Mouse (Mus musculus) MEL (cell line): ENCODE measurements around the gene Mmp15. TPM values are rescaled to one million over a fixed set of nuclear protein-coding genes. Genes with fewer than 3 reads are reported as not detected.

Source experiments
- DNase-seq: peaks from one replicate; pipeline ENCODE4 v3.0.0; 2011; ENCODE audit warnings: low read depth, low spot score
- H3K27ac ChIP-seq: 2 replicates; pipeline ENCODE4 v1.5.1; 2012; ENCODE audit warnings: low read depth, mild to moderate bottlenecking, control low read depth, low read length, moderate library complexity; ENCODE audit not compliant: control insufficient read depth
- H3K27me3 ChIP-seq, 2 experiments: fragments of 150-350 bp in 1 of 2; sonication (generic) in 1 of 2; 2 replicates each; pipeline ENCODE4 v1.6.1; 2012; ENCODE audit warnings: low read length in 2 of 2, mild to moderate bottlenecking in 2 of 2, improper control_type of control experiment in 1 of 2, moderate library complexity in 1 of 2; ENCODE audit not compliant: insufficient read depth in 2 of 2, control insufficient read depth in 1 of 2
- H3K36me3 ChIP-seq, 2 experiments: 2 replicates each; pipeline ENCODE4 v1.6.1; 2012 to 2014; ENCODE audit warnings: low read length in 2 of 2, improper control_type of control experiment in 1 of 2, inconsistent platforms in 1 of 2, mild to moderate bottlenecking in 1 of 2; ENCODE audit not compliant: insufficient read depth in 2 of 2, control insufficient read depth in 1 of 2
- H3K4me1 ChIP-seq, 2 experiments: fragments of 150-350 bp in 1 of 2; sonication (generic) in 1 of 2; 2 replicates each; pipeline ENCODE4 v1.6.1; 2012; ENCODE audit warnings: low read length in 2 of 2, improper control_type of control experiment in 1 of 2, mild to moderate bottlenecking in 1 of 2; ENCODE audit not compliant: insufficient read depth in 2 of 2, control insufficient read depth in 1 of 2
- H3K4me3 ChIP-seq, 2 experiments: fragments of 150-350 bp in 1 of 2; sonication (generic) in 1 of 2; 2 replicates each; pipeline ENCODE4 v1.5.1; 2012; ENCODE audit warnings: low read depth in 2 of 2, low read length in 2 of 2, mild to moderate bottlenecking in 2 of 2, moderate library complexity in 2 of 2, control low read depth in 1 of 2, improper control_type of control experiment in 1 of 2; ENCODE audit not compliant: control insufficient read depth in 1 of 2, insufficient read depth in 1 of 2
- H3K79me2 ChIP-seq: 2 replicates; pipeline ENCODE4 v1.6.1; 2012; ENCODE audit warnings: mild to moderate bottlenecking, low read length, moderate library complexity; ENCODE audit not compliant: control insufficient read depth, poor library complexity, insufficient read depth
- H3K9ac ChIP-seq: 2 replicates; pipeline ENCODE4 v1.6.1; 2012; ENCODE audit warnings: low read depth, mild to moderate bottlenecking, control low read depth, low read length, moderate library complexity; ENCODE audit not compliant: control insufficient read depth, poor library complexity, severe bottlenecking
- H3K9me3 ChIP-seq: fragments of 150-350 bp; sonication (generic); replicated peaks from 2 replicates; pipeline ENCODE4 v1.6.1; 2012; ENCODE audit warnings: mild to moderate bottlenecking, low read length, improper control_type of control experiment, moderate library complexity; ENCODE audit not compliant: insufficient read depth
- CHD1 ChIP-seq: IDR thresholded peaks from 2 replicates; pipeline ENCODE4 v1.6.1; 2012; ENCODE audit warnings: low read depth, mild to moderate bottlenecking, inconsistent platforms, low read length, improper control_type of control experiment
- CTCF ChIP-seq, 3 experiments: IDR thresholded peaks in 2 of 3; conservative IDR thresholded peaks in 1 of 3; 2 replicates each; pipeline ENCODE4 v1.5.1; 2011 to 2012; ENCODE audit warnings: low read length in 3 of 3, low read depth in 2 of 3, mild to moderate bottlenecking in 2 of 3, improper control_type of control experiment in 1 of 3, inconsistent platforms in 1 of 3, mixed read lengths in 1 of 3, moderate library complexity in 1 of 3; ENCODE audit not compliant: control insufficient read depth in 1 of 3, insufficient read depth in 1 of 3, poor library complexity in 1 of 3, severe bottlenecking in 1 of 3
- EP300 ChIP-seq, 2 experiments: IDR thresholded peaks; 2 replicates each; pipeline ENCODE4 v1.6.1; 2011; ENCODE audit warnings: improper control_type of control experiment in 2 of 2, low read length in 2 of 2, low read depth in 1 of 2, mild to moderate bottlenecking in 1 of 2
- ETS1 ChIP-seq: IDR thresholded peaks from 2 replicates; pipeline ENCODE4 v1.6.1; 2012; ENCODE audit warnings: low read depth, mild to moderate bottlenecking, inconsistent platforms, low read length, improper control_type of control experiment, moderate library complexity
- GATA1 ChIP-seq: IDR thresholded peaks from 2 replicates; pipeline ENCODE4 v1.6.1; 2011; ENCODE audit warnings: low read depth, low read length, improper control_type of control experiment
- JUND ChIP-seq: IDR thresholded peaks from 2 replicates; pipeline ENCODE4 v1.6.1; 2011; ENCODE audit warnings: low read depth, mild to moderate bottlenecking, improper control_type of control experiment, low read length
- MAX ChIP-seq: IDR thresholded peaks from 2 replicates; pipeline ENCODE4 v1.6.1; 2011; ENCODE audit warnings: low read length, improper control_type of control experiment
- MEF2A ChIP-seq: IDR thresholded peaks from 2 replicates; pipeline ENCODE4 v1.6.1; 2014; ENCODE audit warnings: low read depth, mild to moderate bottlenecking, inconsistent platforms, low read length, improper control_type of control experiment; ENCODE audit not compliant: poor library complexity, insufficient replicate concordance, severe bottlenecking; ENCODE audit errors: extremely low read depth
- MXI1 ChIP-seq: IDR thresholded peaks from 2 replicates; pipeline ENCODE4 v1.6.1; 2011; ENCODE audit warnings: mild to moderate bottlenecking, low read depth, low read length, improper control_type of control experiment
- POLR2A ChIP-seq, 2 experiments: IDR thresholded peaks; 2 replicates each; pipeline ENCODE4 v1.6.1; 2011 to 2012; ENCODE audit warnings: low read length in 2 of 2, mild to moderate bottlenecking in 2 of 2, control low read depth in 1 of 2, improper control_type of control experiment in 1 of 2, low read depth in 1 of 2, moderate library complexity in 1 of 2; ENCODE audit not compliant: control insufficient read depth in 1 of 2, insufficient read depth in 1 of 2, poor library complexity in 1 of 2
- POLR2AphosphoS5 ChIP-seq: IDR thresholded peaks from 2 replicates; pipeline ENCODE4 v1.6.1; 2012; ENCODE audit warnings: low read depth, borderline replicate concordance, mild to moderate bottlenecking, inconsistent platforms, low read length, moderate library complexity, mixed read lengths
- RAD21 ChIP-seq: IDR thresholded peaks from 2 replicates; pipeline ENCODE4 v1.6.1; 2011; ENCODE audit warnings: mild to moderate bottlenecking, low read depth, low read length, improper control_type of control experiment
- SMC3 ChIP-seq: IDR thresholded peaks from 2 replicates; pipeline ENCODE4 v1.6.1; 2011; ENCODE audit warnings: low read depth, low read length, improper control_type of control experiment
- USF2 ChIP-seq, 2 experiments: IDR thresholded peaks; 2 replicates each; pipeline ENCODE4 v1.6.1; 2011 to 2012; ENCODE audit warnings: improper control_type of control experiment in 2 of 2, low read length in 2 of 2, borderline replicate concordance in 1 of 2, inconsistent platforms in 1 of 2, low read depth in 1 of 2, mild to moderate bottlenecking in 1 of 2; ENCODE audit not compliant: insufficient read depth in 1 of 2
- ZMIZ1 ChIP-seq: IDR thresholded peaks from 2 replicates; pipeline ENCODE4 v1.6.1; 2012; ENCODE audit warnings: low read depth, mild to moderate bottlenecking, inconsistent platforms, low read length, improper control_type of control experiment, moderate library complexity
- polyA plus RNA-seq, 2 experiments: library from polyadenylated mRNA; stranded (reverse) in 1 of 2; unstranded in 1 of 2; fragments of >175 nt in 1 of 2; fragments of >200 nt in 1 of 2; gene quantifications; 2 replicates each; pipeline versions ENCODE4 v1.2.1 to v1.2.4; 2012; ENCODE audit warnings: low replicate concordance in 2 of 2, low read depth in 1 of 2; ENCODE audit not compliant: insufficient read length in 2 of 2, insufficient read depth in 1 of 2, missing spikeins in 1 of 2
- total RNA-seq: library from RNA; depleted of rRNA; stranded (reverse); fragments of 300-350 nt; gene quantifications from 2 replicates; pipeline ENCODE4 v1.2.3, GENCODE M21; 2012

The Mmp15 gene
- total and polyA plus RNA-seq, 3 experiments, result 0.01 TPM; not detected in 2

- no peak overlapping the region for H3K4me3 ChIP-seq
- H3K27me3 ChIP-seq, result peaks cover 8 to 9% of the 10 kb centered on the region in 2 experiments
- H3K4me1 ChIP-seq, result no peaks in the 10 kb centered on the region
- no peak for DNase-seq
- no peaks in the 10 kb centered on the region for H3K9me3 ChIP-seq
- H3K9ac ChIP-seq, result no peak overlapping the region
- H3K27ac ChIP-seq, result no peak overlapping the region
- no peaks in the 10 kb centered on the region for H3K36me3 ChIP-seq
- no peaks in the 10 kb centered on the region for H3K79me2 ChIP-seq
- no peak for TF ChIP-seq GATA1
Observed at GRCm38 (mm10) chr8:95387221-95387620, 35.2 kb downstream of the Mmp15 start.

- H3K27me3 ChIP-seq, result peaks cover 8% of the 10 kb centered on the region in 2 experiments
- H3K9me3 ChIP-seq, result no peaks in the 10 kb centered on the region
- no peak overlapping the region for H3K27ac ChIP-seq
- H3K4me3 ChIP-seq, result no peak overlapping the region
- no peaks in the 10 kb centered on the region for H3K36me3 ChIP-seq
- H3K9ac ChIP-seq, result no peak overlapping the region
- no peaks in the 10 kb centered on the region for H3K4me1 ChIP-seq
- no peaks in the 10 kb centered on the region for H3K79me2 ChIP-seq
- TF ChIP-seq CTCF (IDR thresholded peaks at IDR 0.05 in 2 of 3, conservative IDR thresholded peaks at IDR 0.05 in 1 of 3; ENCODE audit: control insufficient read depth in 1 of 3, insufficient read depth in 1 of 3, low read depth in 2 of 3, low read length in 3 of 3, poor library complexity in 1 of 3, severe bottlenecking in 1 of 3) (no peak), ZMIZ1 (no peak), EP300 (IDR thresholded peaks at IDR 0.05; ENCODE audit: low read depth in 1 of 2, low read length in 2 of 2) (no peak), USF2 (IDR thresholded peaks at IDR 0.05; ENCODE audit: borderline replicate concordance in 1 of 2, insufficient read depth in 1 of 2, low read depth in 1 of 2, low read length in 2 of 2) (no peak), POLR2A (IDR thresholded peaks at IDR 0.05; ENCODE audit: control insufficient read depth in 1 of 2, insufficient read depth in 1 of 2, low read depth in 1 of 2, low read length in 2 of 2, poor library complexity in 1 of 2) (no peak), RAD21 (no peak), MAX (no peak), POLR2AphosphoS5 (no peak)
- no peak for DNase-seq
Observed at GRCm38 (mm10) chr8:95387936-95388335, 35.9 kb downstream of the Mmp15 start.

DNA sequence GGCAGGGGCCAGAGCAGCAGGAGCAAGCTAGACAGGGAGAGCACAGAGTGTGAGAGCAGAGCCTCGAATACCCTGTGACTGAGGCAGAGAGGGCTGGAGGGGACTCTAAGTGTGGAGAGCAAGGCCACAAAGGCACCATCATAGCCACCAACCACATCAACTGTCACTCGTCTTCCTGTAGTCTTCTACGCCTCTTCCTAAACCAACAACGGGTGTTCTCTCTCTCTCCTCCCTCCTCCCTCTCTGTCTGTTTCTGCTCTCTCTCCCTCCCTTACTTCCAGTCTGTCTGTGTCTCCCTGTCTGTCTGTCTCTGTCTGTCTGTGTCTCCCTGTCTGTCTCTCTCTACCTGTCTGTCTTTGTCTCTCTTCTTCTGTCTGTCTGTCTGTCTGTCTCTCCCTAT lies 38.2 kb downstream of the Mmp15 start:
- Histone ChIP-seq H3K27me3 (peaks cover 8% of the 10 kb centered on the region in 2 experiments), H3K4me3 (no peak overlapping the region), H3K36me3 (no peaks in the 10 kb centered on the region), H3K9ac (no peak overlapping the region), H3K4me1 (no peaks in the 10 kb centered on the region), H3K9me3 (no peaks in the 10 kb centered on the region), H3K79me2 (no peaks in the 10 kb centered on the region), H3K27ac (no peak overlapping the region)
- TF ChIP-seq POLR2A (IDR thresholded peaks at IDR 0.05; ENCODE audit: control insufficient read depth in 1 of 2, insufficient read depth in 1 of 2, low read depth in 1 of 2, low read length in 2 of 2, poor library complexity in 1 of 2) (no peak), JUND (no peak), MXI1 (no peak), ETS1 (no peak), CHD1 (no peak), CTCF (IDR thresholded peaks at IDR 0.05 in 2 of 3, conservative IDR thresholded peaks at IDR 0.05 in 1 of 3; ENCODE audit: control insufficient read depth in 1 of 3, insufficient read depth in 1 of 3, low read depth in 2 of 3, low read length in 3 of 3, poor library complexity in 1 of 3, severe bottlenecking in 1 of 3) (no peak), MEF2A (no peak), SMC3 (no peak)
- no peak for DNase-seq
